Mouse (Mus musculus) hindbrain, postnatal 0 days (tissue): ENCODE measurements around the gene Fam184b. TPM values are rescaled to one million over a fixed set of nuclear protein-coding genes. Genes with fewer than 3 reads are reported as not detected.

Source experiments
- ATAC-seq: fragments of 200-750 bp; cut with Nextera tagmentation; 2 replicates; pipeline ENCODE4 v1.8.0; 2017; ENCODE audit warnings: mild to moderate bottlenecking, moderate TSS enrichment, moderate library complexity
- DNase-seq: peaks from one replicate; pipeline ENCODE4 v3.0.0-alpha.2; 2015; ENCODE audit warnings: low spot score
- H3K27ac ChIP-seq: fragments of 300-500 bp; sonication (generic); 2 replicates; pipeline ENCODE4 v1.5.1; 2014; ENCODE audit warnings: mild to moderate bottlenecking
- H3K27me3 ChIP-seq: fragments of 300-500 bp; sonication (generic); 2 replicates; pipeline ENCODE4 v1.6.1; 2014; ENCODE audit warnings: low read length, mixed read lengths; ENCODE audit not compliant: insufficient read depth
- H3K36me3 ChIP-seq: fragments of 300-500 bp; sonication (generic); 2 replicates; pipeline ENCODE4 v1.6.1; 2014; ENCODE audit warnings: low read length, mixed read lengths; ENCODE audit not compliant: insufficient read depth
- H3K4me1 ChIP-seq: fragments of 300-500 bp; sonication (generic); 2 replicates; pipeline ENCODE4 v1.6.1; 2014; ENCODE audit warnings: antibody characterized with exemption, low read length, mixed read lengths; ENCODE audit not compliant: insufficient read depth
- H3K4me2 ChIP-seq: fragments of 300-500 bp; sonication (generic); 2 replicates; pipeline ENCODE4 v1.6.1; 2014; ENCODE audit warnings: low read depth, mild to moderate bottlenecking, low read length, moderate library complexity, mixed read lengths
- H3K4me3 ChIP-seq: fragments of 300-500 bp; sonication (generic); 2 replicates; pipeline ENCODE4 v1.5.1; 2014; ENCODE audit warnings: low read length
- H3K9ac ChIP-seq: fragments of 300-500 bp; sonication (generic); replicated peaks from 2 replicates; pipeline ENCODE4 v1.6.1; 2014; ENCODE audit warnings: mild to moderate bottlenecking, low read length, moderate library complexity, mixed read lengths
- H3K9me3 ChIP-seq: fragments of 300-500 bp; sonication (generic); 2 replicates; pipeline ENCODE4 v1.6.1; 2016; ENCODE audit warnings: low read length, mixed read lengths
- CTCF ChIP-seq: IDR thresholded peaks from 2 replicates; pipeline ENCODE4 v1.5.1; 2016; ENCODE audit warnings: antibody characterized with exemption, control low read depth, low read depth
- WGBS: fragments of 180-500 bp; shearing (Covaris S2); extraction: QIAGEN DNeasy Blood & Tissue Kit; methylation state at CpG from one replicate; pipeline ENCODE4 v1.1.7; 2014; 5-methylcytosine and 5-hydroxymethylcytosine counted together
- polyA plus RNA-seq: library from polyadenylated mRNA; unstranded; fragments of >200 nt; fragmentation: Nextera tagmentation; extraction: Ambion mirVana; gene quantifications from 2 replicates; pipeline ENCODE4 v1.2.1, GENCODE M21; 2015
- total RNA-seq: library from RNA; depleted of rRNA; stranded (reverse); fragments of >200 nt; gene quantifications from 2 replicates; pipeline ENCODE4 v1.2.3, GENCODE M21; 2014

The Fam184b gene
- total and polyA plus RNA-seq, 2 experiments from 2014 or later = 15.1 to 15.3 TPM

- Histone ChIP-seq H3K4me3 (peak overlapping the region; percentile 71), H3K27ac (no peak overlapping the region), H3K4me2 (peak overlapping the region; percentile 72), H3K9me3 (no peaks in the 10 kb centered on the region), H3K27me3 (no peaks in the 10 kb centered on the region), H3K9ac (peak overlapping the region; percentile 58), H3K36me3 (0 out of 2 replicates have a peak, but pooled peaks cover 8% of the 10 kb centered on the region), H3K4me1 (0 out of 2 replicates have a peak, but pooled peaks cover 9% of the 10 kb centered on the region)
- no peak for TF ChIP-seq CTCF
- DNase-seq = no peak
- no peak for ATAC-seq
- WGBS = 72% methylated on average over 9 of the region's 9 CpGs
These were observed 145.2 kb downstream of the Fam184b start for GRCm38 (mm10) chr5:45494093-45494755.

GRCm38 (mm10) chr5:45493191-45494092 lies 146.0 kb downstream of the Fam184b start, which contains the start of gene Lap3:
Gene Lap3, plus strand, starts transcription at chr5:45493374.
- Histone ChIP-seq H3K9me3 (no peaks in the 10 kb centered on the region), H3K36me3 (0 out of 2 replicates have a peak, but pooled peaks cover 6% of the 10 kb centered on the region), H3K9ac (peak within 1 kb of the TSS; percentile 58), H3K4me3 (peak within 1 kb of the TSS; percentile 71), H3K27me3 (no peaks in the 10 kb centered on the region), H3K4me2 (peak within 1 kb of the TSS; percentile 72), H3K4me1 (0 out of 2 replicates have a peak, but pooled peaks cover 9% of the 10 kb centered on the region), H3K27ac (peak within 1 kb of the TSS; percentile 58)
- peak; percentile 48 for TF ChIP-seq CTCF
- DNase-seq (peak; percentile 97), ATAC-seq (peak; percentile 97)
- under 1% methylated on average over 77 of the region's 78 CpGs for WGBS

- Histone ChIP-seq H3K9ac (no peak overlapping the region), H3K9me3 (no peaks in the 10 kb centered on the region), H3K27me3 (no peaks in the 10 kb centered on the region), H3K4me2 (no peak overlapping the region), H3K4me1 (0 out of 2 replicates have a peak, but pooled peaks cover 9% of the 10 kb centered on the region), H3K27ac (no peak overlapping the region), H3K36me3 (no peaks in the 10 kb centered on the region), H3K4me3 (no peak overlapping the region)
- WGBS = 78% methylated on average over 4 of the region's 4 CpGs
- ATAC-seq (no peak), DNase-seq (no peak)
- no peak for TF ChIP-seq CTCF
These were observed 147.6 kb downstream of the Fam184b start for GRCm38 (mm10) chr5:45491776-45492175.

DNA sequence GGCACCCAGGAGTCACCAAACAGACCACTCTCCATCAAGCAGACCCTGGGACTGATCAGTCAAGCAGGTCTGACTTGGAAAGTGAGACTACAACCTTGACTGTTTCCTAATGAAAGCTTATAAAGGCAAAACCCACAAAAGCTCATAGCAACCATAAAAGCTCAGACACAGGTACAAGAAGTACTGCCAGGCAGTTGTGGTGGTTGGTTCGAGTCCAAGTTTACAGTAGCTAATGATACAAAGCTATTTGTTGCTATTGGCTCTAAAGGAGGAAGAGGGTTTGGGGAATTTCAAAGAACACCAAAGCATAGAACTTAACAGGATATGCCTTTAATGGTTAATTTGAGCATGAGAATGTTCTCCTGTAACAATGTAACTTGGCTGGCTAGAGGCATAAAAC lies 155.8 kb downstream of the Fam184b start:
- no peak for TF ChIP-seq CTCF
- no peaks in the 10 kb centered on the region for H3K36me3 ChIP-seq

DNA sequence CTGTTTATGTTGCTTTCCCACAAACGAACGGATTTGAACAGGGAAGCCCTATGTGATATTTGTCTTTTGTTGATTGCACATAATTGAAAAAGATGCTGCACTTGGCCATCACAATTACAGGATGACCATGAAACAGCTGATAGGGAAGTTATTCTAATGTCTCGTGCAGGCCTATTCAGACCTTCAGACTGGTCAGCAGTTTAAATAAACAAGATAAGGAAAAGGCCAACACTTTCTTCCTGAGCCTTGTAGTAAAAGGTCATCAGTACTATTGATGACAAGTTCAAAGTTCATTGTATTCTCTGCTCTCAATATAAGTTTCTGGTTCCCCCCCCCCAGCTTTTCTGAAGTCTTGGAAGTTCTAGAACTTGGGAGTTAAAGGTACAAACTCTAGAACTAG lies 156.8 kb downstream of the Fam184b start:
- H3K36me3 ChIP-seq = no peaks in the 10 kb centered on the region
- no peak overlapping the region for H3K27ac ChIP-seq
- WGBS = 84% methylated on average over 3 of the region's 3 CpGs
- H3K27me3 ChIP-seq = no peaks in the 10 kb centered on the region
- no peak for ATAC-seq
- H3K4me3 ChIP-seq = no peak overlapping the region
- no peaks in the 10 kb centered on the region for H3K4me1 ChIP-seq
- H3K4me2 ChIP-seq = no peak overlapping the region
- no peak for DNase-seq
- H3K9ac ChIP-seq = no peak overlapping the region
- no peaks in the 10 kb centered on the region for H3K9me3 ChIP-seq
- TF ChIP-seq CTCF = no peak

More for the DNA sequence above, 155.8 kb downstream of the Fam184b start:
- Histone ChIP-seq H3K4me1 (no peaks in the 10 kb centered on the region), H3K27me3 (no peaks in the 10 kb centered on the region), H3K27ac (no peak overlapping the region), H3K9ac (no peak overlapping the region), H3K9me3 (no peaks in the 10 kb centered on the region), H3K4me3 (no peak overlapping the region), H3K4me2 (no peak overlapping the region)
- ATAC-seq (no peak), DNase-seq (no peak)
- 93% methylated on average over 1 of the region's 1 CpGs for WGBS

GRCm38 (mm10) chr5:45481125-45481524 lies 158.3 kb downstream of the Fam184b start:
- Histone ChIP-seq H3K9me3 (no peaks in the 10 kb centered on the region), H3K36me3 (no peaks in the 10 kb centered on the region), H3K4me1 (no peaks in the 10 kb centered on the region), H3K4me3 (no peak overlapping the region), H3K4me2 (no peak overlapping the region), H3K27me3 (no peaks in the 10 kb centered on the region), H3K27ac (no peak overlapping the region), H3K9ac (no peak overlapping the region)
- 91% methylated on average over 2 of the region's 2 CpGs for WGBS
- no peak for TF ChIP-seq CTCF
- DNase-seq (no peak), ATAC-seq (no peak)
